Mouse (Mus musculus) liver, embryonic 15.5 days (tissue): ENCODE measurements around the gene Arglu1. TPM values are rescaled to one million over a fixed set of nuclear protein-coding genes. Genes with fewer than 3 reads are reported as not detected.

ENCODE experiments used
- ATAC-seq: fragments of 200-750 bp; cut with Nextera tagmentation; 2 replicates; pipeline ENCODE4 v1.8.0; 2017; ENCODE audit warnings: moderate number of reproducible peaks, mild to moderate bottlenecking, moderate library complexity; ENCODE audit not compliant: insufficient read depth
- H3K27ac ChIP-seq: fragments of 300-500 bp; sonication (generic); replicated peaks from 2 replicates; pipeline ENCODE4 v1.5.1; 2015; ENCODE audit warnings: mild to moderate bottlenecking, inconsistent platforms
- H3K27me3 ChIP-seq: fragments of 300-500 bp; sonication (generic); 2 replicates; pipeline ENCODE4 v1.6.1; 2015; ENCODE audit warnings: mild to moderate bottlenecking, inconsistent platforms
- H3K36me3 ChIP-seq: fragments of 300-500 bp; sonication (generic); replicated peaks from 2 replicates; pipeline ENCODE4 v1.6.1; 2015; ENCODE audit warnings: moderate library complexity, mild to moderate bottlenecking, inconsistent platforms
- H3K4me1 ChIP-seq: fragments of 300-500 bp; sonication (generic); replicated peaks from 2 replicates; pipeline ENCODE4 v1.6.1; 2015; ENCODE audit warnings: inconsistent platforms
- H3K4me2 ChIP-seq: fragments of 300-500 bp; sonication (generic); 2 replicates; pipeline ENCODE4 v1.6.1; 2015; ENCODE audit warnings: moderate library complexity, mild to moderate bottlenecking, inconsistent platforms
- H3K4me3 ChIP-seq: fragments of 300-500 bp; sonication (generic); replicated peaks from 2 replicates; pipeline ENCODE4 v1.5.1; 2015; ENCODE audit warnings: mild to moderate bottlenecking, inconsistent platforms
- H3K9ac ChIP-seq: fragments of 300-500 bp; sonication (generic); 2 replicates; pipeline ENCODE4 v1.6.1; 2015; ENCODE audit warnings: moderate library complexity, mild to moderate bottlenecking, inconsistent platforms
- H3K9me3 ChIP-seq: fragments of 300-500 bp; sonication (generic); replicated peaks from 2 replicates; pipeline ENCODE4 v1.6.1; 2016; ENCODE audit warnings: inconsistent platforms
- WGBS: fragments of 180-500 bp; shearing (Covaris S2); methylation state at CpG from one replicate; pipeline ENCODE4 v1.1.7; 2015; ENCODE audit warnings: mixed read lengths; ENCODE audit not compliant: insufficient replicate concordance; 5-methylcytosine and 5-hydroxymethylcytosine counted together
- polyA plus RNA-seq: library from polyadenylated mRNA; unstranded; fragments of >200 nt; fragmentation: Nextera tagmentation; extraction: Ambion mirVana; gene quantifications from 2 replicates; pipeline ENCODE4 v1.2.1, GENCODE M21; 2015

Gene Arglu1
- polyA plus RNA-seq, 1 experiment from 2014 or later, result 34.6 TPM

- H3K27ac ChIP-seq, result no peak overlapping the region
- no peak for ATAC-seq
- 66% methylated on average over 7 of the region's 7 CpGs for WGBS
Measured at GRCm38 (mm10) chr8:8647824-8648223, 42.5 kb downstream of the Arglu1 start.

GRCm38 (mm10) chr8:8647319-8647718 lies 43.0 kb downstream of the Arglu1 start:
- H3K36me3 ChIP-seq, result no peaks in the 10 kb centered on the region
- H3K9ac ChIP-seq, result no peak overlapping the region
- no peaks in the 10 kb centered on the region for H3K9me3 ChIP-seq
- H3K4me2 ChIP-seq, result no peak overlapping the region
- H3K27me3 ChIP-seq, result no peaks in the 10 kb centered on the region
- no peak for ATAC-seq
- no peaks in the 10 kb centered on the region for H3K4me1 ChIP-seq
- no peak overlapping the region for H3K27ac ChIP-seq
- WGBS, result 53% methylated on average over 3 of the region's 3 CpGs
- H3K4me3 ChIP-seq, result no peak overlapping the region

More at GRCm38 (mm10) chr8:8647824-8648223, 42.5 kb downstream of the Arglu1 start:
- Histone ChIP-seq H3K4me1 (no peaks in the 10 kb centered on the region), H3K27me3 (no peaks in the 10 kb centered on the region), H3K36me3 (no peaks in the 10 kb centered on the region), H3K4me2 (no peak overlapping the region), H3K9ac (no peak overlapping the region), H3K4me3 (no peak overlapping the region), H3K9me3 (no peaks in the 10 kb centered on the region)

GRCm38 (mm10) chr8:8644160-8644915 lies 46.0 kb downstream of the Arglu1 start:
- 63% methylated on average over 11 of the region's 11 CpGs for WGBS

GRCm38 (mm10) chr8:8640264-8640588 lies 50.1 kb downstream of the Arglu1 start:
- ATAC-seq, result no peak
- no peak overlapping the region for H3K4me2 ChIP-seq
- WGBS, result 46% methylated on average over 4 of the region's 4 CpGs
- no peak overlapping the region for H3K27ac ChIP-seq
- H3K9me3 ChIP-seq, result no peaks in the 10 kb centered on the region
- H3K36me3 ChIP-seq, result no peaks in the 10 kb centered on the region
- no peaks in the 10 kb centered on the region for H3K27me3 ChIP-seq
- H3K4me1 ChIP-seq, result no peaks in the 10 kb centered on the region
- no peak overlapping the region for H3K9ac ChIP-seq
- H3K4me3 ChIP-seq, result no peak overlapping the region

More at GRCm38 (mm10) chr8:8644160-8644915, 46.0 kb downstream of the Arglu1 start:
- Histone ChIP-seq H3K4me2 (no peak overlapping the region), H3K27ac (no peak overlapping the region), H3K4me3 (no peak overlapping the region), H3K9ac (no peak overlapping the region), H3K27me3 (no peaks in the 10 kb centered on the region), H3K4me1 (no peaks in the 10 kb centered on the region), H3K36me3 (no peaks in the 10 kb centered on the region), H3K9me3 (no peaks in the 10 kb centered on the region)
- ATAC-seq, result no peak

GRCm38 (mm10) chr8:8639569-8640263 lies 50.6 kb downstream of the Arglu1 start:
- H3K4me2 ChIP-seq, result no peak overlapping the region
- no peaks in the 10 kb centered on the region for H3K36me3 ChIP-seq
- no peak for ATAC-seq
- no peak overlapping the region for H3K4me3 ChIP-seq
- H3K27ac ChIP-seq, result no peak overlapping the region
- WGBS, result 52% methylated on average over 8 of the region's 8 CpGs
- H3K27me3 ChIP-seq, result no peaks in the 10 kb centered on the region
- no peaks in the 10 kb centered on the region for H3K9me3 ChIP-seq
- H3K4me1 ChIP-seq, result no peaks in the 10 kb centered on the region
- no peak overlapping the region for H3K9ac ChIP-seq

GRCm38 (mm10) chr8:8631394-8631793 lies 58.9 kb downstream of the Arglu1 start:
- ATAC-seq, result no peak

GRCm38 (mm10) chr8:8624017-8624416 lies 66.3 kb downstream of the Arglu1 start:
- Histone ChIP-seq H3K9ac (no peak overlapping the region), H3K27ac (no peak overlapping the region), H3K4me1 (no peaks in the 10 kb centered on the region), H3K9me3 (no peaks in the 10 kb centered on the region), H3K4me3 (no peak overlapping the region), H3K27me3 (no peaks in the 10 kb centered on the region), H3K4me2 (no peak overlapping the region), H3K36me3 (no peaks in the 10 kb centered on the region)
- no peak for ATAC-seq
- WGBS, result 47% methylated on average over 7 of the region's 7 CpGs

More at GRCm38 (mm10) chr8:8631394-8631793, 58.9 kb downstream of the Arglu1 start:
- no peaks in the 10 kb centered on the region for H3K9me3 ChIP-seq
- no peaks in the 10 kb centered on the region for H3K36me3 ChIP-seq
- no peaks in the 10 kb centered on the region for H3K4me1 ChIP-seq
- no peaks in the 10 kb centered on the region for H3K27me3 ChIP-seq
- H3K4me3 ChIP-seq, result no peak overlapping the region
- 68% methylated on average over 7 of the region's 7 CpGs for WGBS
- H3K4me2 ChIP-seq, result no peak overlapping the region
- no peak overlapping the region for H3K27ac ChIP-seq
- H3K9ac ChIP-seq, result no peak overlapping the region

GRCm38 (mm10) chr8:8623486-8623885 lies 66.8 kb downstream of the Arglu1 start:
- Histone ChIP-seq H3K9ac (no peak overlapping the region), H3K4me1 (no peaks in the 10 kb centered on the region), H3K27ac (no peak overlapping the region), H3K4me3 (no peak overlapping the region), H3K27me3 (no peaks in the 10 kb centered on the region), H3K4me2 (no peak overlapping the region), H3K9me3 (no peaks in the 10 kb centered on the region), H3K36me3 (no peaks in the 10 kb centered on the region)
- no peak for ATAC-seq
- WGBS, result 15% methylated on average over 8 of the region's 8 CpGs

GRCm38 (mm10) chr8:8622476-8622875 lies 67.8 kb downstream of the Arglu1 start:
- WGBS, result 65% methylated on average over 3 of the region's 3 CpGs
- Histone ChIP-seq H3K4me1 (no peaks in the 10 kb centered on the region), H3K27ac (no peak overlapping the region), H3K4me2 (no peak overlapping the region), H3K9me3 (no peaks in the 10 kb centered on the region), H3K9ac (no peak overlapping the region), H3K4me3 (no peak overlapping the region), H3K27me3 (no peaks in the 10 kb centered on the region), H3K36me3 (no peaks in the 10 kb centered on the region)
- ATAC-seq, result no peak

- Histone ChIP-seq H3K4me2 (no peak overlapping the region), H3K9me3 (no peaks in the 10 kb centered on the region), H3K4me3 (no peak overlapping the region), H3K9ac (no peak overlapping the region), H3K36me3 (no peaks in the 10 kb centered on the region), H3K27ac (no peak overlapping the region), H3K27me3 (no peaks in the 10 kb centered on the region), H3K4me1 (no peaks in the 10 kb centered on the region)
- 73% methylated on average over 12 of the region's 12 CpGs for WGBS
- ATAC-seq, result no peak
Measured at GRCm38 (mm10) chr8:8622031-8622430, 68.3 kb downstream of the Arglu1 start.

- 78% methylated on average over 16 of the region's 16 CpGs for WGBS
- Histone ChIP-seq H3K9me3 (no peaks in the 10 kb centered on the region), H3K27me3 (no peaks in the 10 kb centered on the region), H3K9ac (no peak overlapping the region), H3K4me2 (no peak overlapping the region), H3K36me3 (no peaks in the 10 kb centered on the region), H3K27ac (no peak overlapping the region), H3K4me1 (no peaks in the 10 kb centered on the region), H3K4me3 (no peak overlapping the region)
- no peak for ATAC-seq
Measured at GRCm38 (mm10) chr8:8621236-8621917, 68.9 kb downstream of the Arglu1 start.
